Mouse (Mus musculus) cerebellum, adult 2 months (tissue): ENCODE measurements around the gene Wdr62.

Experiments used
- CTCF ChIP-seq: fragments of 200-500 bp; IDR thresholded peaks from 2 replicates; pipeline ENCODE4 v1.5.1; 2011; ENCODE audit warnings: low read depth, mild to moderate bottlenecking, control low read depth, low read length, moderate library complexity, borderline replicate concordance; ENCODE audit not compliant: insufficient read depth
- POLR2A ChIP-seq: fragments of 200-500 bp; IDR thresholded peaks from 2 replicates; pipeline ENCODE4 v1.6.1; 2011; ENCODE audit warnings: low read length, control low read depth, borderline replicate concordance; ENCODE audit not compliant: insufficient read depth

GRCm38 (mm10) chr7:30193581-30194100 lies 86.6 kb downstream of the Wdr62 start:
- TF ChIP-seq CTCF (no peak), POLR2A (peak; percentile 51)
